Mouse (Mus musculus): ENCODE measurements around the gene Exosc6. TPM values are rescaled to one million over a fixed set of nuclear protein-coding genes. Genes with fewer than 3 reads are reported as not detected.
"Not testable (repeated sequence)": the region's sequence is repeated elsewhere in the genome, so short reads cannot be mapped to it uniquely, and the experiment has no call there.

Gene Exosc6
- polyA plus RNA-seq, 1 experiment: not detected

DNA sequence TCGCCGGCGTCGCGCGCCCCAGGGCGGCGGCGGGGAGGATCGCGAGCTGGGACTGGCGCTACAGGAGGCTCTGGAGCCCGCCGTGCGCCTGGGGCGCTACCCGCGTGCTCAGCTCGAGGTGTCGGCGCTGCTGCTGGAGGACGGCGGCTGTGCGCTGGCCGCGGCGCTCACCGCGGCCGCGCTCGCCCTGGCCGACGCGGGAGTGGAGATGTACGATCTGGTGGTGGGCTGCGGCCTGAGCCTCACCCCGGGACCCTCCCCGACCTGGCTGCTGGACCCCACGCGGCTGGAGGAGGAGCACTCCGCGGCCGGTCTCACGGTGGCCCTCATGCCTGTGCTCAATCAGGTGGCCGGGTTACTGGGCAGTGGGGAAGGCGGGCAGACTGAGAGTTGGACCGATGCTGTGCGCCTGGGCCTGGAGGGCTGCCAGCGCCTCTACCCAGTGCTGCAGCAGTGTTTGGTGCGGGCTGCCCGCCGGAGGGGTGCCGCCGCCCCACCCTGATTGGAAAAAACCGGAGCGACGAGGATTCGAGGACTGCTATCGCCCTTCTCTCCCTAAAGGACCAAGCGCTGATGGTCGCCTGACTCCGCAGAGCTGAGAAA lies 653 bp downstream of the Exosc6 start:
- peak overlapping the region; percentile 58 for H3K4me3 ChIP-seq (ENCODE audit: insufficient read depth, low read length)
- TF ChIP-seq CTCF (IDR thresholded peaks at IDR 0.05; ENCODE audit: borderline replicate concordance, insufficient read depth, low read length) (no peak), POLR2A (IDR thresholded peaks at IDR 0.05; ENCODE audit: low read depth, low read length) (no peak)

DNA sequence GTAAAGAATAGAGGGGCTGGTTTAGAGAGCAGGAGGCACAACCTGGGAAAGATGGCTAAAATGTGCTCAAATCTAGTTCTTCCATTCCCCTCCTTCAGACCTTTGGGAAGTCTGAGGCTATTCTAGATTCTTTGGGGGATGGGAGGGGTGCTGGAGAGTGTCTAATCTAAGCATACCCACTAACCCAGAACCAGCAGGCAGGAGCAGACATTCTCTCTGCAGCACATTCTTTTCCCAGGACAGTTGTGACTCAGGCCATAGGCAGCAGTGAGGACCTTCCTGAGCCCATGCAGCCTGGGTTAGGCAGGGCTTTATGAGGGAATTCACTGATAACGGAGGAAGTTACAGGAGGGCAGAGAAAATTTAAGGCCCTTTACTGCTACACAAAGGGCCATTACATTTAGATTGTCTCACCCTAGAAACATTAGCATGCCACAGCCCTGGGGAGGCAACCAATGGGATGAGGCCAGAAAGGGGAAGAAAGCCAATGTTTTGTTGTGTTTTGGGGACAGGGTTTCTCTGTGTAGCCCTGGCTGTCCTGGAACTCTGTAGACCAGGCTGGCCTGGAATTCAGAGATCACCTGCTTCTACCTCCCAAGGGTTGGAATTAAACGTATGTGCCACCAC lies 2.9 kb downstream of the Exosc6 start:
- Histone ChIP-seq H3K27ac (ENCODE audit: insufficient read depth, low read length) (peak overlapping the region; percentile 61), H3K4me1 (ENCODE audit: control insufficient read depth, insufficient read depth, low read length) (peaks cover 13% of the 10 kb centered on the region), H3K4me3 (ENCODE audit: insufficient read depth, low read length) (no peak overlapping the region)
- no peak for TF ChIP-seq CTCF (IDR thresholded peaks at IDR 0.05; ENCODE audit: borderline replicate concordance, insufficient read depth, low read length)
- TF ChIP-seq POLR2A (IDR thresholded peaks at IDR 0.05; ENCODE audit: low read depth, low read length): no peak

More for the DNA sequence above, 653 bp downstream of the Exosc6 start:
- Histone ChIP-seq H3K4me1 (ENCODE audit: control insufficient read depth, insufficient read depth, low read length) (peaks cover 13% of the 10 kb centered on the region), H3K27ac (ENCODE audit: insufficient read depth, low read length) (peak overlapping the region; percentile 81)

DNA sequence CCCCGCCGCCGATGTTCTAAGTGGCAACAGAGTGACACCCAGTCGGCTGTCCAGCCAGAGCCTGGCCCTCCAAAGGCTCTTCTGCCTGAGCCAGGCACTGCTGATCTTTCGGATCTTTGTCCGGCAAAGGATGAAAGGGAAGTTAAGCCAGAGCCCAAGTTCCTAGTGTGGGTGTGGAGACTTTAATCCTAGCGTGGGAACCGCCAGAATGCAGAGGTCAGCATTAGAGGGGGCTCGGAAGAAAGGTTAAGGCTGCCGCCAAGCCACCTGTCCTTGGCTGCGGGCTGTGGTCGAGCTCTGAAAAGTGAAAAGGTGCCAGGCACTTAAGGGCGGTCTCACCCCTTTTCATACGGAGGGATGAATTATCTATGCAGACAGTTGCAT lies 5.5 kb downstream of the Exosc6 start:
- no peak overlapping the region for H3K27ac ChIP-seq (ENCODE audit: insufficient read depth, low read length)

DNA sequence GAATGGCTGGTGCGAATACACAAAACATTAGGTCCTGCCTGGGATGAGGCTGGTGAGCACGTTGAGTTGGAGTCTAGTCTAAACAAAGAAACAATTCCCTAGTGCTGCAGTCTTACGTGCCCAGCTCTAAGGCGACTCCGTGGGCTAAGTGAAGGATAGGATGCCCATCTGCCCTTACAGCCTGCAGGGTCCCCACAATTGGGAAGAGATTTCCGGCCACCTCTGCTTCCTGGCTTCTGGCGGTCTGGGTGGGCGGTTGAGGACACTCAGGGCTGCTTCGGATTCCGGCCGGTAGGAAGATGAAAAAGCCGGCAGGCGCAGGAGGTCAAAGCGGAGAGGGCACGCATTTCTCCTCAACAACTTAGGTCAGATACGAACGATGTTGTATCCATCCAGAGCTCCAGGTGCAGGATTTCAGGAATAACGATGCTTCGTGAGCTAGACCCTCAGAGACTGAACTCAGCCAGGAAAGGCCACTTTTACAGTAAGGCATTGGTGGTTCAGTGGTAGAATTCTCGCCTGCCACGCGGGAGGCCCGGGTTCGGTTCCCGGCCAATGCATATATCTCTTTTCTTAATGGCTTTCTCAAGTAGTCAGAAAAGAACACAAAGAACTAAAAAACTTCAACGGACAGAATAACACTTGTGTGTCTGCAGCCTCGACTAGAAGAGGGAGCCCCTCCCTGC lies 6.1 kb downstream of the Exosc6 start:
- TF ChIP-seq POLR2A (IDR thresholded peaks at IDR 0.05; ENCODE audit: low read depth, low read length) (no peak), CTCF (IDR thresholded peaks at IDR 0.05; ENCODE audit: borderline replicate concordance, insufficient read depth, low read length) (no peak)
- peak overlapping the region; percentile 47 for H3K4me3 ChIP-seq (ENCODE audit: insufficient read depth, low read length)
- H3K4me1 ChIP-seq (ENCODE audit: control insufficient read depth, insufficient read depth, low read length): peaks cover 13% of the 10 kb centered on the region
- no peak overlapping the region for H3K27ac ChIP-seq (ENCODE audit: insufficient read depth, low read length)

More for the DNA sequence above, 5.5 kb downstream of the Exosc6 start:
- TF ChIP-seq CTCF (IDR thresholded peaks at IDR 0.05; ENCODE audit: borderline replicate concordance, insufficient read depth, low read length) (no peak), POLR2A (IDR thresholded peaks at IDR 0.05; ENCODE audit: low read depth, low read length) (no peak)
- peak overlapping the region; percentile 47 for H3K4me3 ChIP-seq (ENCODE audit: insufficient read depth, low read length)
- H3K4me1 ChIP-seq (ENCODE audit: control insufficient read depth, insufficient read depth, low read length): peaks cover 13% of the 10 kb centered on the region

DNA sequence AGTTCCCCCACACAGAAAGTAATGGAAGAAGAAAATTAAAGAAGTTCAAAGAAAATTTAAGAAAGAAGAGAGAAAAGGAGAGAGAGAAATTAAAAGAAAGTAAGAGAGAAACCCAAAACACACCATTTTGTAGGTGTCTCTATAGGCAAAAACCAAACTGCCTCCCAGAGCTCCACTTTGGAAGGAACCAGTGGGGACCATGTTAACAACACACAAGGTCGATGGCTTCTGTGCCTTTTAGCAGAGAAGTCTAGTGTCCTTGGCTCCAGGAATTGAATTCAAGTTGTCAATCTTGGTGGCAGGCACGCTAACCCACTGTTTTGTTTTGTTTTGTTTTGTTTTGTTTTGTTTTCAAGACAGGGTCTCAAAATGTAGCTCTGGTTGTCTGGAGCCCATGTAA lies 6.8 kb downstream of the Exosc6 start:
- H3K27ac ChIP-seq (ENCODE audit: insufficient read depth, low read length): no peak overlapping the region

DNA sequence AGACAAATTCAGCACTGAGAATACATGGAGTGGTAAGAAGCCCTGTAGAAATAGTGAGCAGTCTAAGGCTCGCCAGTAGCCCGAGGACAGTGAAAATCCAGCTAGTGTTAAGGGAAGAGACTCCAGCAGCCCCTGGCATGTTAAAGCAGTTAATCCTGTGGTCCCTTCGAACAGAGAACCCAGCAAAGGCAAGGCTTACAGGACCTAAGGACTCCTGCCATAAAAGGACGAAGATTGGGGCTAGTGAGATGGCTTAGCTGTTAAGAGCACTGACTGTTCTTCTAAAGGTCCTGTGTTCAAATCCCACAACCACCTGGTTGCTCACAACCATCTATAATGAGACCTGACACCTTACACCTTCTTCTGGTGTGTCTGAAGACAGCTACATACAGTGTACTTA lies 10.2 kb downstream of the Exosc6 start:
- Histone ChIP-seq H3K27ac (ENCODE audit: insufficient read depth, low read length) (no peak overlapping the region), H3K4me1 (ENCODE audit: control insufficient read depth, insufficient read depth, low read length) (no peaks in the 10 kb centered on the region), H3K4me3 (ENCODE audit: insufficient read depth, low read length) (no peak overlapping the region)
- TF ChIP-seq CTCF (IDR thresholded peaks at IDR 0.05; ENCODE audit: borderline replicate concordance, insufficient read depth, low read length): no peak
- TF ChIP-seq POLR2A (IDR thresholded peaks at IDR 0.05; ENCODE audit: low read depth, low read length): no peak

More for the DNA sequence above, 6.8 kb downstream of the Exosc6 start:
- Histone ChIP-seq H3K4me3 (ENCODE audit: insufficient read depth, low read length) (no peak overlapping the region), H3K4me1 (ENCODE audit: control insufficient read depth, insufficient read depth, low read length) (peaks cover 10% of the 10 kb centered on the region)
- TF ChIP-seq CTCF (IDR thresholded peaks at IDR 0.05; ENCODE audit: borderline replicate concordance, insufficient read depth, low read length) (no peak), POLR2A (IDR thresholded peaks at IDR 0.05; ENCODE audit: low read depth, low read length) (no peak)

DNA sequence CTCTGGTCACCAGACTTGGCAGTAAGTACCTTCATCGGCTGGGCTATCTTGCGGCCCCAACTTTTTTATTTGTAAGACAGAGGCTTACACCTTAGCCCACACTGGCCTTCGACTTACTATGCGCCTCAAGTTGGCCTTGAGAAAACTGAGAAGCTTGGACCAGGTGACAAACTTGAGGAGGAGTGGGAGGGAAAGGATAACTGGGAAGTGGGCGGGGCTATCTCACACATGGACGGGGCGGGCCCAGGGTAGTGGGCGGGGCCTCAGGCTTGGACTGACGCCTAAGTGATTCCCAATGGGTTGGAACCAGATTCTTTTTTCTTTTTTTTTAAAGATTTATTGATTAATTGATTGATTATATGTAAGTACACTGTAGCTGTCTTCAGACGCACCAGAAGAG lies 11.3 kb downstream of the Exosc6 start:
- Histone ChIP-seq H3K4me3 (ENCODE audit: insufficient read depth, low read length) (no peak overlapping the region), H3K27ac (ENCODE audit: insufficient read depth, low read length) (no peak overlapping the region), H3K4me1 (ENCODE audit: control insufficient read depth, insufficient read depth, low read length) (no peaks in the 10 kb centered on the region)
- no peak for TF ChIP-seq CTCF (IDR thresholded peaks at IDR 0.05; ENCODE audit: borderline replicate concordance, insufficient read depth, low read length)
- TF ChIP-seq POLR2A (IDR thresholded peaks at IDR 0.05; ENCODE audit: low read depth, low read length): no peak

DNA sequence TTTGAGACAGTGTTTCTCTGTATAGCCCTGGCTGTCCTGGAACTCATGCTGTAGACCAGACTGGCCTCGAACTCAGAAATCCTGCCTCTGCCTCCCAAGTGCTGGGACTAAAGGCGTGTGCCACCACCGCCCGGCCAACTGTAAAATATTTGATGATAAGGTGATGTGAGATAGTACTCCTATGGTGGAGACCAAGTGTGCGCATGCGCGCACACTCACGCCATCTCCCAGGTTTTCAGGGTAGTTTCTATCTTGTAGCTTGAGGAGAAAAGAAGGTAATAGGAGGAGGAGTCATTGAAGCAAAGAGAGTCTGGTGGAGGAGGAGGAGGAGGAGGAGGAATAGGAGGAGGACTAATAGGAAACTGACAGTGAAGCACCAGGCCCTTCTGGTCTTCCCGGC lies 12.5 kb downstream of the Exosc6 start:
- H3K27ac ChIP-seq (ENCODE audit: insufficient read depth, low read length); H3K4me3 ChIP-seq (ENCODE audit: insufficient read depth, low read length); H3K4me1 ChIP-seq (ENCODE audit: control insufficient read depth, insufficient read depth, low read length): not testable (repeated sequence)

DNA sequence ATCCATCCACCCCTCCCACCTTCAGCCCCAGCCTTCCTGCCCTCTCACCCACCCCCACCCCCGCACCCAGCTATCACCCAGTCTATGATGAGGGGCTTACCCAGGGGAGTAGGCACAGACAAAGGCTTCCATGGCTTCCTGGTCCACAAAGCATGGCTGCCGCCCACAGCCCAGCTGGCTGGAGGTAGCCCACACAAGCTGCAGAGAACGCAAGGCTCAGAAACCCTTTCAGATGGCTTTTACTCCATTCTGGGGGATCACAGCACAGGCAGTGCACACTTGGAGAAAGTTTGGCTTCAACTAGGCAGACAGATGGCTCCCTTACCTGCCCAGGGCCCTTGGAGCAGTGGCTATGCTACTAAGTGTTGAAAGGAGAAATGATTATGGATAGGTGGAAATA lies 19.8 kb downstream of the Exosc6 start:
- Histone ChIP-seq H3K27ac (ENCODE audit: insufficient read depth, low read length) (no peak overlapping the region), H3K4me3 (ENCODE audit: insufficient read depth, low read length) (no peak overlapping the region), H3K4me1 (ENCODE audit: control insufficient read depth, insufficient read depth, low read length) (no peaks in the 10 kb centered on the region)
- TF ChIP-seq CTCF (IDR thresholded peaks at IDR 0.05; ENCODE audit: borderline replicate concordance, insufficient read depth, low read length) (no peak), POLR2A (IDR thresholded peaks at IDR 0.05; ENCODE audit: low read depth, low read length) (no peak)

DNA sequence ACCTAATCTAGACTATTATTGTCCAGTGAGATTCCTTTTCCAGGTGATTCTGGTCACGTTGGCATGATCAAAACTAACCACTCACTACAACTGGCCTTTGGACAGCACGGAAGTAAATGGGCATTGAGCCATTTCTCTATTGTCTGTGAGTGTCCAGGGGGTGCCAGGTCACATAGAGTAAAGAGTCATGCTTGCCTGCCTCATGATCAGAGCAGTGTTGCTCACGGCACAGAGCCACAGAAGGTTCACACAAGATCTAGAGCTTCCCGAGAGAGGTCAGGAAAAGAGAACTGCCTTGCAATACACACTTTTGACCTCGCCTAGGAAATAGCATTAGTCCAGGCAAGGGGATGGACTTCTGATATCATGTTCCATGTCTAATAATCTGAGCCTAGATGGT lies 23.3 kb downstream of the Exosc6 start:
- H3K4me1 ChIP-seq (ENCODE audit: control insufficient read depth, insufficient read depth, low read length): no peaks in the 10 kb centered on the region
- H3K4me3 ChIP-seq (ENCODE audit: insufficient read depth, low read length): no peak overlapping the region
- TF ChIP-seq CTCF (IDR thresholded peaks at IDR 0.05; ENCODE audit: borderline replicate concordance, insufficient read depth, low read length): no peak
- no peak for TF ChIP-seq POLR2A (IDR thresholded peaks at IDR 0.05; ENCODE audit: low read depth, low read length)
- H3K27ac ChIP-seq (ENCODE audit: insufficient read depth, low read length): no peak overlapping the region
